Mouse (Mus musculus): ENCODE measurements around the gene Rdh12. TPM values are rescaled to one million over a fixed set of nuclear protein-coding genes. Genes with fewer than 3 reads are reported as not detected.

Rdh12 gene
- total and polyA plus RNA-seq, 3 experiments = 6.3 to 11.0 (median 6.5) TPM

- TF ChIP-seq SIN3A (IDR thresholded peaks at IDR 0.05; ENCODE audit: low read length) (peak; percentile 88), RAD21 (IDR thresholded peaks at IDR 0.05; ENCODE audit: low read depth, low read length) (no peak), USF2 (conservative IDR thresholded peaks at IDR 0.05; ENCODE audit: low read depth, low read length) (no peak), CHD2 (IDR thresholded peaks at IDR 0.05; ENCODE audit: low read length) (no peak), NELFE (IDR thresholded peaks at IDR 0.05; ENCODE audit: low read depth, low read length) (peak; percentile 62; the same call in 1 of the 2 replicates), RCOR1 (conservative IDR thresholded peaks at IDR 0.05; ENCODE audit: low read depth, low read length) (no peak), KAT2A (IDR thresholded peaks at IDR 0.05; ENCODE audit: insufficient replicate concordance, low read length) (peak; percentile 91; the same call in 1 of the 2 replicates), MAX (IDR thresholded peaks at IDR 0.05; ENCODE audit: low read length) (no peak), IRF4 (IDR thresholded peaks at IDR 0.05; ENCODE audit: low read depth, low read length) (0 out of 2 replicates have a peak, but pooled peaks have one; percentile 37), POLR2A (IDR thresholded peaks at IDR 0.05; ENCODE audit: low read depth, low read length) (peak; percentile 67), EP300 (IDR thresholded peaks at IDR 0.05; ENCODE audit: low read length) (no peak), JUN (IDR thresholded peaks at IDR 0.05; ENCODE audit: insufficient read depth, low read depth, low read length) (no peak), POLR2AphosphoS2 (IDR thresholded peaks at IDR 0.05; ENCODE audit: low read depth, low read length) (no peak), TCF12 (IDR thresholded peaks at IDR 0.05; ENCODE audit: low read depth, low read length) (peak; percentile 34; the same call in 1 of the 2 replicates), MAFK (IDR thresholded peaks at IDR 0.05; ENCODE audit: insufficient replicate concordance, low read length) (no peak), SMC3 (IDR thresholded peaks at IDR 0.05; ENCODE audit: low read depth, low read length) (no peak), CHD1 (IDR thresholded peaks at IDR 0.05; ENCODE audit: low read depth, low read length) (no peak), MEF2A (IDR thresholded peaks at IDR 0.05; ENCODE audit: borderline replicate concordance, low read depth, low read length) (no peak), ZKSCAN1 (IDR thresholded peaks at IDR 0.05; ENCODE audit: borderline replicate concordance, low read depth, low read length) (no peak), ZNF384 (IDR thresholded peaks at IDR 0.05; ENCODE audit: low read depth, low read length) (no peak), UBTF (IDR thresholded peaks at IDR 0.05; ENCODE audit: low read depth, low read length) (no peak), MAZ (IDR thresholded peaks at IDR 0.05; ENCODE audit: low read depth, low read length) (no peak), E2F4 (IDR thresholded peaks at IDR 0.05; ENCODE audit: insufficient replicate concordance, low read depth, low read length) (no peak), JUND (conservative IDR thresholded peaks at IDR 0.05; ENCODE audit: low read depth, low read length) (no peak), MYC (IDR thresholded peaks at IDR 0.05; ENCODE audit: low read depth, low read length) (0 out of 2 replicates have a peak, but pooled peaks have one; percentile 33), GABPA (IDR thresholded peaks at IDR 0.05; ENCODE audit: insufficient replicate concordance, low read depth, low read length) (peak; percentile 23; the same call in 1 of the 2 replicates), ELF1 (IDR thresholded peaks at IDR 0.05; ENCODE audit: low read depth, low read length) (peak; percentile 54), BHLHE40 (IDR thresholded peaks at IDR 0.05; ENCODE audit: low read depth, low read length) (no peak), CTCF (conservative IDR thresholded peaks at IDR 0.05 in 1 of 2, IDR thresholded peaks at IDR 0.05 in 1 of 2; ENCODE audit: low read depth in 2 of 2, low read length in 2 of 2) (peak in 1 of 2 experiments; percentile 47; a peak in 2 of 4 replicates), ETS1 (conservative IDR thresholded peaks at IDR 0.05; ENCODE audit: low read depth, low read length) (no peak), ZMIZ1 (IDR thresholded peaks at IDR 0.05; ENCODE audit: low read depth, low read length) (no peak), NRF1 (IDR thresholded peaks at IDR 0.05; ENCODE audit: low read depth, low read length) (no peak), TBP (conservative IDR thresholded peaks at IDR 0.05; ENCODE audit: low read depth, low read length) (0 out of 2 replicates have a peak, but pooled peaks have one; percentile 59), HCFC1 (IDR thresholded peaks at IDR 0.05; ENCODE audit: low read depth, low read length) (peak; percentile 97), ZC3H11A (IDR thresholded peaks at IDR 0.05; ENCODE audit: low read depth, low read length) (no peak), MXI1 (IDR thresholded peaks at IDR 0.05; ENCODE audit: low read depth, low read length) (no peak; the same call in 1 of the 2 replicates), PAX5 (IDR thresholded peaks at IDR 0.05; ENCODE audit: low read length) (no peak), USF1 (IDR thresholded peaks at IDR 0.05; ENCODE audit: low read depth, low read length) (no peak)
- peak overlapping the region; percentile 72 to 82 (median 75) for H3K4me3 ChIP-seq (replicated peaks in 1 of 3; ENCODE audit: low read depth in 2 of 3, low read length in 2 of 3, poor library complexity in 1 of 3)
- dilution Hi-C loops (cut with MboI; ENCODE audit: extremely low pct_ligation_motif_present, extremely low pct_unique_long_range_greater_than_20kb, low sequenced_read_pairs) = no loop called here
- in situ Hi-C loops (cut with MboI; ENCODE audit: low pct_ligation_motif_present, low pct_unique_long_range_greater_than_20kb, low sequenced_read_pairs) = loop anchor here (5.0 kb wide), 1 partner anchor 71 kb away; no protein-coding TSS in a partner anchor
- peaks cover 13% of the 10 kb centered on the region for H3K79me2 ChIP-seq (replicated peaks; ENCODE audit: control insufficient read depth, extremely low read depth, insufficient read depth, poor library complexity, severe bottlenecking)
- peak overlapping the region; percentile 84 for H3K4me2 ChIP-seq (ENCODE audit: insufficient read depth, low read depth, poor library complexity, severe bottlenecking)
- H3K9ac ChIP-seq (ENCODE audit: insufficient read depth, low read depth) = peak overlapping the region; percentile 77
- no peaks in the 10 kb centered on the region for H3K27me3 ChIP-seq (replicated peaks)
- no peaks in the 10 kb centered on the region for H3K9me3 ChIP-seq (replicated peaks; ENCODE audit: low read length)
- peaks cover 12 to 35% of the 10 kb centered on the region in 2 experiments for H3K36me3 ChIP-seq (replicated peaks in 1 of 2; ENCODE audit: control insufficient read depth in 1 of 2, insufficient read depth in 1 of 2, low read length in 1 of 2)
- H3K27ac ChIP-seq (ENCODE audit: insufficient read depth, low read depth) = no peak overlapping the region
- H3K4me1 ChIP-seq (ENCODE audit: control insufficient read depth in 1 of 2, insufficient read depth in 2 of 2) = peaks cover 0 to 48% of the 10 kb centered on the region in 2 experiments; a peak in 2 of 4 replicates
- peak; percentile 88 for DNase-seq (ENCODE audit: extremely low read depth)
Observed at GRCm38 (mm10) chr12:79191701-79192100, 17.0 kb upstream of the Rdh12 start.
